Mouse (Mus musculus) urinary bladder, adult 2 months (tissue): ENCODE results near the gene Gm4985. TPM values are rescaled to one million over a fixed set of nuclear protein-coding genes. Genes with fewer than 3 reads are reported as not detected.
"Not testable (repeated sequence)": the region's sequence is repeated elsewhere in the genome, so short reads cannot be mapped to it uniquely, and the experiment has no call there.

Experiments
- DNase-seq: peaks from one replicate; pipeline ENCODE4 v3.0.0; 2022; ENCODE audit warnings: low spot score
- polyA plus RNA-seq: library from polyadenylated mRNA; depleted of rRNA; stranded (reverse); fragments of >200 nt; gene quantifications from 2 replicates; pipeline ENCODE4 v1.2.3, GENCODE M21; 2012; rRNA removed

Gene Gm4985
- not detected in 2 replicates for polyA plus RNA-seq

DNA sequence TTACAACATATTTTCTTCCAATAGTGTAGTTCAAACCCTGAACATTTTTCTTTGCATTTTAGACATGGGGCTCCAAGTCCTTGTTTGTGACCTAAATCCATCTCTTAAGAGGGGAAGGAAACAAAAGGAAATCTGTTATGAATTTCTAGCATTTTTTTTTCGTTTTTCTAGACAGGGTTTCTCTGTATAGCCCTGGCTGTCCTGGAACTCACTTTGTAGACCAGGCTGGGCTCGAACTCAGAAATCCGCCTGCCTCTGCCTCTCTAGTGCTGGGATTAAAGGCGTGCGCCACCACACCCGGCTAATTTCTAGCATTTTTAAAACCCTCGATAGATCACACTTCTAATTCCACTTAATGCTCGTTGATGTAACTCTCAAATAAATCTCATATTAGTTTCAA, at the start of gene Gm4985:
Gene Gm4985, minus strand, starts transcription at position 101 of the 400 bp plus-strand sequence.
- not testable (repeated sequence) for DNase-seq

DNA sequence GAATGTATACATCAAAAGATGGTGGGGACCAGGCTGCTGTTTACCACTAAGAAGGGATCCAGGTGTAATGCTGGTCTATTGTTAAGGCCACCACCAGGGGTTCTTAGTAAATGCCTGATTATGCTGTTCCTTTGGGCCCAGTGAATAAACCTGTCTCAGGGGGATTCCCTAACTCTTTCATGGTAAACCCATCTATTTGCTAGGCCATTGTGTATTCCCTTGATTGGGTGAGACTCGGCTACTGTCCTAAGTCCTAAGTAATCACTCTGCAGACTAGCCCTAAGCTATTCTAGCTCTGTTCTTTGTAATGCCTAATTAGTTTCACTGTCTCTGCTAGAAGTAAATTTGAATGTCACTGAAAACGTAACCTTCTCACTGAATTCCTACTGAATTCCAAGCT, 4.6 kb downstream of the Gm4985 start:
- no peak for DNase-seq

Other genes with a start within 250 kb of the Gm4985 start
- gene Gm4907, start 76.4 kb downstream of the Gm4985 start, polyA plus RNA-seq, result not detected in 2 replicates